Mouse (Mus musculus) gastrocnemius, adult 18-20 months (tissue): ENCODE data around the gene Ddx42. TPM values are rescaled to one million over a fixed set of nuclear protein-coding genes. Genes with fewer than 3 reads are reported as not detected.

Experiments used
- total RNA-seq, 2 experiments: library from RNA; stranded (reverse); gene quantifications; 2 replicates each; pipeline ENCODE4 v1.2.3; 2021

Ddx42 gene
- total RNA-seq, 2 experiments from 2014 or later: 25.8 to 26.2 TPM

Other genes starting within 250 kb of the Ddx42 start
- 10 to 100 TPM; 19.5 to 19.7 TPM for gene Ace, start 249.0 kb upstream of the Ddx42 start, total RNA-seq
- not detected for gene Ace3, start 222.3 kb upstream of the Ddx42 start, total RNA-seq
- gene Kcnh6, start 208.8 kb upstream of the Ddx42 start, total RNA-seq: not detected
- 10 to 100 TPM; 24.8 to 25.9 TPM for gene Dcaf7, start 180.1 kb upstream of the Ddx42 start, total RNA-seq
- gene Taco1, start 150.9 kb upstream of the Ddx42 start, total RNA-seq: 10 to 100 TPM; 39.7 to 44.4 TPM
- 10 to 100 TPM; 20.9 to 23.2 TPM for gene Map3k3, start 132.3 kb upstream of the Ddx42 start, total RNA-seq
- gene Gm10840, start 56.1 kb upstream of the Ddx42 start, total RNA-seq: not detected
- 1 to 10 TPM; 3.2 to 3.6 TPM for gene Limd2, start 56.1 kb upstream of the Ddx42 start, total RNA-seq
- gene Strada, start 14.8 kb upstream of the Ddx42 start, total RNA-seq: 10 to 100 TPM; 13.7 to 14.1 TPM
- 10 to 100 TPM; 74.0 to 79.0 TPM for gene Ccdc47, start 582 bp upstream of the Ddx42 start, total RNA-seq
- 10 to 100 TPM; 20.7 to 20.9 TPM for gene Ftsj3, start 39.2 kb downstream of the Ddx42 start, total RNA-seq
- gene Psmc5, start 39.2 kb downstream of the Ddx42 start, total RNA-seq: 100 to 1,000 TPM; 124 to 135 TPM
- gene Smarcd2, start 56.0 kb downstream of the Ddx42 start, total RNA-seq: 10 to 100 TPM in 1 of 2 experiments, 1 to 10 TPM in 1; 7.8 to 12.0 TPM
- gene Tcam1, start 59.7 kb downstream of the Ddx42 start, total RNA-seq: under 1 TPM; 0.07 to 0.11 TPM
- not detected for gene Gh, start 84.9 kb downstream of the Ddx42 start, total RNA-seq
- gene Cd79b, start 97.8 kb downstream of the Ddx42 start, total RNA-seq: under 1 TPM; 0.18 to 0.33 TPM
- gene Scn4a, start 136.4 kb downstream of the Ddx42 start, total RNA-seq: 100 to 1,000 TPM; 472 to 505 TPM
- 1 to 10 TPM; 4.8 to 5.7 TPM for gene Prr29, start 148.5 kb downstream of the Ddx42 start, total RNA-seq
- 1 to 10 TPM; 3.3 to 7.8 TPM for gene Icam2, start 171.1 kb downstream of the Ddx42 start, total RNA-seq